Mouse (Mus musculus): ENCODE measurements at regions not wholly inside any gene's neighbourhood (a gene's known extent, or its start where the extent isn't known, plus 50 kb on each side); places are given as distances from the start of the nearest gene placed in this dataset.

DNA sequence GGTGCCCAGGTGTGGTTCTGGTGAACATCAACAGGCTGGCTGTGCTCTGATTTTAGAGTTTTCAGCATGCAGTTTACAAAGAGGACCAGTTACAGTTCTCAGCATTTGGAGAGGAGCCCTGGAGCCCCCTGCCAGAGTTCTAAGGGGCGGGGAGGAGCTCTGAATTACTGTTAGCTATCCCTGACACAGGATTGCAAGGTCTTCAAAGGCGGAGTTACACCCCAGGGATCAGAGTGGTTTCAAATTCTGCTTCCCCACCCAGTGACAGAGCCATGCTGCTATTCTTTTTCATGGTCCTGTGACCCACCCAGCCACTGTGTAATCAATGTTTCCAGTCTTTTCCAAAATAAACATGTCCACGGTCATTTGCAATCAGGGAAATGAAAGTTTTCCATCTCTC, 134.1 kb upstream of the Peli2 start:
- H3K4me3 ChIP-seq (replicated peaks), result no peak overlapping the region
- peaks cover 17% of the 10 kb centered on the region; the same call in 1 of the 2 replicates for H3K4me1 ChIP-seq (replicated peaks)
- WGBS, result 13% methylated on average over 3 of the region's 3 CpGs
- H3K36me3 ChIP-seq, result no peaks in the 10 kb centered on the region
- no peak for ATAC-seq (ENCODE audit: insufficient number of reproducible peaks, insufficient read depth, low FRiP score, low TSS enrichment, low read depth)
- no peak overlapping the region for H3K9ac ChIP-seq (replicated peaks)
- no peak overlapping the region for H3K27ac ChIP-seq
- no peak overlapping the region for H3K4me2 ChIP-seq
- 0 out of 2 replicates have a peak, but pooled peaks cover 2% of the 10 kb centered on the region for H3K27me3 ChIP-seq
- 0 out of 2 replicates have a peak, but pooled peaks cover 4% of the 10 kb centered on the region for H3K9me3 ChIP-seq

DNA sequence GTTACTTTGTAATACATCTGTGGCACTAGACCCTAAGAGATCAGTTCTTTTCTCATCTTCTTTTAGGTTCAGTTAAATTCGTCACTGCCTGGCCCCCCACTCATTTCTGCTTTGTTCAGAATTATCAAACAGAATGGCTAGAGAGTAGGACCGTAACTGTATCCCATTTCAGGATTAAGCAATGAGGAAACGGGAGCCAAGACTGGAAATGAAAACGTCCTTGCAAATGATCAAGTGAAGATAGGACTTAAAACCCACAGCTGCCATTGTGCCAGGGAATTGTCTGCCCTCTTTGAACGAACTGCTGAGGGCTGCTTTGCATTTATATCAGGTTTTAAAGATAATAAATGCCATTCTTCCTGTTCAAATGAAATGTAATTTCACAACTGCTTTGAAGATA, 133.7 kb upstream of the Peli2 start:
- ATAC-seq (ENCODE audit: insufficient number of reproducible peaks, insufficient read depth, low FRiP score, low TSS enrichment, low read depth), result no peak
- H3K27ac ChIP-seq, result no peak overlapping the region
- no peaks in the 10 kb centered on the region for H3K36me3 ChIP-seq
- no peak overlapping the region for H3K4me2 ChIP-seq
- H3K27me3 ChIP-seq, result 0 out of 2 replicates have a peak, but pooled peaks cover 2% of the 10 kb centered on the region
- 18% methylated on average over 5 of the region's 5 CpGs for WGBS
- 0 out of 2 replicates have a peak, but pooled peaks cover 4% of the 10 kb centered on the region for H3K9me3 ChIP-seq
- H3K9ac ChIP-seq (replicated peaks), result no peak overlapping the region
- H3K4me1 ChIP-seq (replicated peaks), result peaks cover 17% of the 10 kb centered on the region; the same call in 1 of the 2 replicates
- H3K4me3 ChIP-seq (replicated peaks), result no peak overlapping the region

- Histone ChIP-seq H3K27me3 (0 out of 2 replicates have a peak, but pooled peaks cover 2% of the 10 kb centered on the region), H3K36me3 (no peaks in the 10 kb centered on the region), H3K27ac (no peak overlapping the region), H3K9me3 (0 out of 2 replicates have a peak, but pooled peaks cover 4% of the 10 kb centered on the region), H3K4me3 (replicated peaks) (no peak overlapping the region), H3K9ac (replicated peaks) (no peak overlapping the region), H3K4me1 (replicated peaks) (peaks cover 17% of the 10 kb centered on the region; the same call in 1 of the 2 replicates), H3K4me2 (no peak overlapping the region)
- WGBS, result 25% methylated on average over 7 of the region's 7 CpGs
- no peak for ATAC-seq (ENCODE audit: insufficient number of reproducible peaks, insufficient read depth, low FRiP score, low TSS enrichment, low read depth)
Measured at GRCm38 (mm10) chr14:47987392-47988075, 133.1 kb upstream of the Peli2 start.

- 64% methylated on average over 3 of the region's 3 CpGs for WGBS
Measured at GRCm38 (mm10) chr14:47988131-47988530, 132.5 kb upstream of the Peli2 start.

DNA sequence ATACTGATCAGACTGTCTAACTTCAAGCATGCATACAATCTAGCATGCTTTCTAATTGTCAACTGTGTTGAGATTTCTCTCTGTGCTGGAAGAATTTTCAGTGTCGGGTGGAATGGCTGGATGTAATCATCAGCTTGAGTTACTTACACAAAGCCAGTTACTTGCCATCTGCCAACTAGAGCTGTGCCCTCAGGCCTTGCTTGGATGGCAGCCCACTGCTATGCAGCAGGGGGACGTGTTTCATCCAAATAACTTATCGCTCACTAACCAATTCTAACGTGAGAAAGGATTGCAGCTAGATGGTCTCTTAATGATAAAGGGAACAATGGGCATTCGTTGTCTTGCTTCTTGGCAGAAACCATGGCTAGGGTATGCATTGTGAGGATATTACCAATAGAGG, 131.3 kb upstream of the Peli2 start:
- H3K36me3 ChIP-seq, result no peaks in the 10 kb centered on the region
- no peak overlapping the region for H3K9ac ChIP-seq (replicated peaks)
- no peak for ATAC-seq (ENCODE audit: insufficient number of reproducible peaks, insufficient read depth, low FRiP score, low TSS enrichment, low read depth)
- H3K9me3 ChIP-seq, result 0 out of 2 replicates have a peak, but pooled peaks cover 4% of the 10 kb centered on the region
- 0 out of 2 replicates have a peak, but pooled peaks cover 2% of the 10 kb centered on the region for H3K27me3 ChIP-seq
- no peak overlapping the region for H3K4me2 ChIP-seq
- no peak overlapping the region for H3K4me3 ChIP-seq (replicated peaks)
- WGBS, result 61% methylated on average over 5 of the region's 5 CpGs
- peaks cover 17% of the 10 kb centered on the region; the same call in 1 of the 2 replicates for H3K4me1 ChIP-seq (replicated peaks)
- no peak overlapping the region for H3K27ac ChIP-seq

More at GRCm38 (mm10) chr14:47988131-47988530, 132.5 kb upstream of the Peli2 start:
- Histone ChIP-seq H3K36me3 (no peaks in the 10 kb centered on the region), H3K4me3 (replicated peaks) (no peak overlapping the region), H3K9ac (replicated peaks) (no peak overlapping the region), H3K9me3 (0 out of 2 replicates have a peak, but pooled peaks cover 4% of the 10 kb centered on the region), H3K27ac (no peak overlapping the region), H3K4me2 (no peak overlapping the region), H3K4me1 (replicated peaks) (peaks cover 17% of the 10 kb centered on the region; the same call in 1 of the 2 replicates), H3K27me3 (0 out of 2 replicates have a peak, but pooled peaks cover 2% of the 10 kb centered on the region)
- ATAC-seq (ENCODE audit: insufficient number of reproducible peaks, insufficient read depth, low FRiP score, low TSS enrichment, low read depth), result no peak

DNA sequence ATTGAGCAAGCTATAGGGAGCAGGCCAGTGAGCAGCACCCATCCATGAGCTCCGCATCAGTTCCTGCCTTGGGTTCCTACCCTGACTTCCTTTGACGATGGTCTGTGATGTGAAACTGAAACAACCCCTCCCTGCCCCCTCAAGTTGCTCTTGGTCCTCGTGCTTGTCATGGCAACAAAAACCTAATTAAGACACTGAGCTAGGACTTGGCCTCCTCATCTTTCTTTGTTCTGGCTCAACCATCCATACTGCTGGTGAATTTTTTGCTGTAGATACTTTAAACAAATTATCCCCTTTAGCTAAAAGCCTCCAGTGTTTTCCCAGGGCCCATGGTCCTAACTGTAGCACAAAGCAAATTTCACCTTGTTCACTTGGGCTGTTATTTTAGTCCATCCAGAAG, 129.9 kb upstream of the Peli2 start:
- ATAC-seq (ENCODE audit: insufficient number of reproducible peaks, insufficient read depth, low FRiP score, low TSS enrichment, low read depth), result no peak
- Histone ChIP-seq H3K36me3 (no peaks in the 10 kb centered on the region), H3K4me3 (replicated peaks) (no peak overlapping the region), H3K27ac (no peak overlapping the region), H3K4me1 (replicated peaks) (peaks cover 17% of the 10 kb centered on the region; the same call in 1 of the 2 replicates), H3K4me2 (no peak overlapping the region), H3K9me3 (no peaks in the 10 kb centered on the region), H3K9ac (replicated peaks) (no peak overlapping the region), H3K27me3 (0 out of 2 replicates have a peak, but pooled peaks cover 2% of the 10 kb centered on the region)
- WGBS, result 77% methylated on average over 3 of the region's 3 CpGs

GRCm38 (mm10) chr14:47991546-47991945, 129.1 kb upstream of the Peli2 start:
- 99% methylated on average over 7 of the region's 7 CpGs for WGBS
- Histone ChIP-seq H3K9ac (replicated peaks) (no peak overlapping the region), H3K27ac (no peak overlapping the region), H3K4me3 (replicated peaks) (no peak overlapping the region), H3K36me3 (no peaks in the 10 kb centered on the region), H3K4me2 (no peak overlapping the region), H3K27me3 (0 out of 2 replicates have a peak, but pooled peaks cover under 1% of the 10 kb centered on the region), H3K9me3 (no peaks in the 10 kb centered on the region), H3K4me1 (replicated peaks) (peaks cover 14% of the 10 kb centered on the region; the same call in 1 of the 2 replicates)
- ATAC-seq (ENCODE audit: insufficient number of reproducible peaks, insufficient read depth, low FRiP score, low TSS enrichment, low read depth), result no peak

- no peaks in the 10 kb centered on the region for H3K36me3 ChIP-seq
- no peak overlapping the region for H3K27ac ChIP-seq
- H3K9ac ChIP-seq (replicated peaks), result no peak overlapping the region
- ATAC-seq (ENCODE audit: insufficient number of reproducible peaks, insufficient read depth, low FRiP score, low TSS enrichment, low read depth), result no peak
- WGBS, result 77% methylated on average over 5 of the region's 5 CpGs
- no peak overlapping the region for H3K4me2 ChIP-seq
- H3K4me1 ChIP-seq (replicated peaks), result peaks cover 8% of the 10 kb centered on the region; the same call in 1 of the 2 replicates
- H3K4me3 ChIP-seq (replicated peaks), result no peak overlapping the region
- no peaks in the 10 kb centered on the region for H3K27me3 ChIP-seq
- H3K9me3 ChIP-seq, result no peaks in the 10 kb centered on the region
Measured at GRCm38 (mm10) chr14:47992091-47992490, 128.5 kb upstream of the Peli2 start.

- H3K9me3 ChIP-seq, result no peaks in the 10 kb centered on the region
- H3K27ac ChIP-seq, result no peak overlapping the region
- WGBS, result 88% methylated on average over 5 of the region's 5 CpGs
- H3K9ac ChIP-seq (replicated peaks), result no peak overlapping the region
- H3K27me3 ChIP-seq, result no peaks in the 10 kb centered on the region
- H3K4me3 ChIP-seq (replicated peaks), result no peak overlapping the region
- 0 out of 2 replicates have a peak, but pooled peaks cover under 1% of the 10 kb centered on the region for H3K4me1 ChIP-seq (replicated peaks)
- no peak for ATAC-seq (ENCODE audit: insufficient number of reproducible peaks, insufficient read depth, low FRiP score, low TSS enrichment, low read depth)
- H3K4me2 ChIP-seq, result no peak overlapping the region
- no peaks in the 10 kb centered on the region for H3K36me3 ChIP-seq
Measured at GRCm38 (mm10) chr14:47992851-47993250, 127.8 kb upstream of the Peli2 start.

GRCm38 (mm10) chr14:47998936-47999335, 121.7 kb upstream of the Peli2 start:
- Histone ChIP-seq H3K27me3 (no peaks in the 10 kb centered on the region), H3K36me3 (no peaks in the 10 kb centered on the region)
- 90% methylated on average over 8 of the region's 8 CpGs for WGBS

DNA sequence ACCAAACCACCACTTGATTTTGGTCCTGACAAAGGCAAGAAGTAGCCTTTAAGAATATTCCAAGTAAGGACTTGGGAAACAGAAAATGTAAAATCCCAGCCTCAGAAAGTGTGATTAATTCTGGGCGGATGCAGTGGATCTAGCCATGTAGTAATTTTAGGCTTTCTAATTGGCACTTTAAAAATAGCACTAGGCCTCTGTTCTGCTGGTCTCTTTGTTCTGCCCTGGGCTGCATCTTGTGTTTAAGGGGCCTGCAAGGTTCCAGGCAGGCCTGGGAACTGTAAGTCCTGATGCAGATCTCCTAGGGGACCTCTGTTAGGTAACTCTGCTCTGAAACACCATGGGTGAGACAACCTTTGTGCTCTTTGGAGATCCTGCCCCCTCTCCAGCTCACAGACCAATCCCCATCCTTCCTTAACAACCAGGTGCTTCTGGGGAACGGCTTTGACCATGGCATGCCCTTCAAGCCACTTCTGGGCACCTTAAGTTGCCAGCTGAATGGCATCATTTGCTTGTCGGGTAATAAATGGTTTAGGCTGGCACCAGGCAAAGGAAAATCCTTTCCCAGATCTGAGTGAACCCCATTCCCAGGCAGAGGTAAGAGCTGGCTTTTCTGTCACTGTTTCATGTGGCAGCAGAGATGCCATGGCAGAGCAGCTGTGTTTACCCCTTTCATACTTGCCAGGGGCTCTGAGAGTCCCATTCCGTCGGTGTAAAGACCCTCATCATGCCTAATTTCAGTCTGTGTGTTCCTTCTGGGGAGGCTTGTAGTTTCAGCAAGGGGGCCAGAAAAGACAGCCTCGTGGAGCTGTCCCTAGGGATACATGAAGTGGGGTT, 115.3 kb upstream of the Peli2 start:
- Histone ChIP-seq H3K4me1 (replicated peaks) (peaks cover 15% of the 10 kb centered on the region), H3K4me2 (peak overlapping the region; percentile 17; the same call in 1 of the 2 replicates), H3K27ac (peak overlapping the region; percentile 74), H3K9ac (replicated peaks) (no peak overlapping the region), H3K9me3 (no peaks in the 10 kb centered on the region), H3K36me3 (no peaks in the 10 kb centered on the region), H3K4me3 (replicated peaks) (no peak overlapping the region), H3K27me3 (no peaks in the 10 kb centered on the region)
- 58% methylated on average over 6 of the region's 6 CpGs for WGBS
- ATAC-seq (ENCODE audit: insufficient number of reproducible peaks, insufficient read depth, low FRiP score, low TSS enrichment, low read depth), result no peak

More at GRCm38 (mm10) chr14:47998936-47999335, 121.7 kb upstream of the Peli2 start:
- no peaks in the 10 kb centered on the region for H3K9me3 ChIP-seq
- no peak for ATAC-seq (ENCODE audit: insufficient number of reproducible peaks, insufficient read depth, low FRiP score, low TSS enrichment, low read depth)
- H3K27ac ChIP-seq, result no peak overlapping the region
- H3K4me1 ChIP-seq (replicated peaks), result no peaks in the 10 kb centered on the region
- no peak overlapping the region for H3K4me3 ChIP-seq (replicated peaks)
- no peak overlapping the region for H3K9ac ChIP-seq (replicated peaks)
- no peak overlapping the region for H3K4me2 ChIP-seq

Data from limb, embryonic 12.5 days (tissue).